In the genomic region with DNA sequence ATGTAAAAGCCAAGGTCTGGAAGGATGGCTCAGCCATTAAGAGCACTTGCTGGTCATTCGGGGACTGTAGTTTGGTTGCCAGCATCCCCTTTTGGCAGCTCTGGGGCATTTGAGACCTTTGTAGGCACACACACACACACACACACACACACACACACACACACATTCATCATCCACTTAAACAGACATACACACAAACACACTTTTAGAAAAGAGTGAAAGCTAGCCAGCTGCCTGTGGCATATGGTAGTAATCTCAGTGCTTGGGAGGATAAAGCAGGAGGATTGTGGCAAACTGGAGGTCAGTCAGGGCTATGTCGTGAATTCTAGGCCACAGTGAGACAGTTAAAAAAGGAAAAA, we compare ENCODE assay signal across 8 mouse cellular contexts. TPM values are rescaled to one million over a fixed set of nuclear protein-coding genes. Genes with fewer than 3 reads are reported as not detected.
DNase-seq lines count a peak whose midpoint lies in the region; ATAC-seq and TF ChIP-seq lines count a peak whose summit lies in the region.

No protein-coding gene starts in this region.

- H3K36me3 ChIP-seq in embryonic facial prominence, embryonic 12.5 days = no peaks in the 10 kb centered on the region
- H3K36me3 ChIP-seq in limb, embryonic 10.5 days = no peaks in the 10 kb centered on the region; the same call in 1 of the 2 replicates

- peaks cover 24% of the 10 kb centered on the region for H3K4me1 ChIP-seq in embryonic facial prominence, embryonic 12.5 days
- peaks cover 27% of the 10 kb centered on the region for H3K4me1 ChIP-seq in limb, embryonic 10.5 days
- H3K4me1 ChIP-seq in olfactory bulb, adult 2 months (ENCODE audit: control insufficient read depth, insufficient read depth, low read length) = peaks cover 8% of the 10 kb centered on the region

- H3K27me3 ChIP-seq in embryonic facial prominence, embryonic 12.5 days = no peaks in the 10 kb centered on the region
- H3K27me3 ChIP-seq in limb, embryonic 10.5 days (ENCODE audit: low read depth, poor library complexity, severe bottlenecking) = no peaks in the 10 kb centered on the region

- peak overlapping the region; percentile 90 for H3K27ac ChIP-seq in left cerebral cortex, adult 2 months
- H3K27ac ChIP-seq in embryonic facial prominence, embryonic 12.5 days = peak overlapping the region; percentile 90
- peak overlapping the region; percentile 89 for H3K27ac ChIP-seq in limb, embryonic 10.5 days
- peak overlapping the region; percentile 80 for H3K27ac ChIP-seq in olfactory bulb, adult 2 months (ENCODE audit: insufficient read depth, low read depth, low read length)

- H3K9me3 ChIP-seq in embryonic facial prominence, embryonic 12.5 days = no peaks in the 10 kb centered on the region
- no peaks in the 10 kb centered on the region for H3K9me3 ChIP-seq in limb, embryonic 10.5 days (replicated peaks)

- peak overlapping the region; percentile 66 for H3K9ac ChIP-seq in embryonic facial prominence, embryonic 12.5 days

- no peak for TF ChIP-seq POLR2A in olfactory bulb, adult 2 months (IDR thresholded peaks at IDR 0.05; ENCODE audit: insufficient read depth, low read depth, low read length)

- DNase-seq in left cerebral cortex, adult 2 months (ENCODE audit: extremely low spot score in 1 of 2, low spot score in 2 of 2) = no peak
- DNase-seq in left cerebral cortex, postnatal 10 days (ENCODE audit: extremely low spot score in 1 of 2, low spot score in 2 of 2) = no peak
- DNase-seq in limb, embryonic 10.5 days (ENCODE audit: low spot score) = peak; percentile 40
- DNase-seq in natural killer cell, adult 2 months (ENCODE audit: low spot score in 2 of 2) = no peak
- DNase-seq in adrenal gland, adult 18-20 months (ENCODE audit: low spot score in 2 of 2) = no peak
- DNase-seq in urinary bladder, adult 18-20 months (ENCODE audit: low spot score in 2 of 2) = no peak

- no peak for TF ChIP-seq CTCF in left cerebral cortex, adult 2 months (IDR thresholded peaks at IDR 0.05)
- no peak for TF ChIP-seq CTCF in olfactory bulb, adult 2 months (IDR thresholded peaks at IDR 0.05; ENCODE audit: insufficient read depth, low read depth, low read length)

- H3K4me2 ChIP-seq in embryonic facial prominence, embryonic 12.5 days (replicated peaks) = peak overlapping the region; percentile 78

- 31% methylated on average over 2 of the region's 2 CpGs for whole genome bisulfite sequencing in embryonic facial prominence, embryonic 12.5 days
- WGBS in limb, embryonic 10.5 days = 36% methylated on average over 2 of the region's 2 CpGs
- WGBS in olfactory bulb, adult 2 months = 31% methylated on average over 2 of the region's 2 CpGs

- peak overlapping the region; percentile 97 for H3K4me3 ChIP-seq in left cerebral cortex, adult 2 months
- H3K4me3 ChIP-seq in embryonic facial prominence, embryonic 12.5 days = peak overlapping the region; percentile 97
- peak overlapping the region; percentile 88 for H3K4me3 ChIP-seq in limb, embryonic 10.5 days
- peak overlapping the region; percentile 62; the same call in 1 of the 2 replicates for H3K4me3 ChIP-seq in olfactory bulb, adult 2 months (ENCODE audit: insufficient read depth, low read depth, low read length)

- intact Hi-C loops in left cerebral cortex, adult 2 months (cut with DNase I) = no loop called here
- intact Hi-C loops in left cerebral cortex, postnatal 10 days (cut with DNase I) = no loop called here

- ATAC-seq in embryonic facial prominence, embryonic 12.5 days (ENCODE audit: insufficient number of reproducible peaks, insufficient read depth, low FRiP score, low TSS enrichment) = no peak

RNA-seq across cellular contexts. Expression of a gene that starts 0.8 kb away (rescaled TPM):
- 100 to 1,000 TPM; 135 to 147 TPM for total RNA-seq in left cerebral cortex, adult 2 months (2021)
- total RNA-seq in left cerebral cortex, postnatal 10 days (2021) = 10 to 100 TPM; 81.3 to 82.9 TPM
- 49.3 and 53.0 TPM in 2 replicates for polyA plus RNA-seq in embryonic facial prominence, embryonic 12.5 days (2016; fragmentation: Nextera tagmentation; extraction: Ambion mirVana)
- polyA plus RNA-seq in limb, embryonic 10.5 days (2016; fragmentation: Nextera tagmentation; extraction: Ambion mirVana) = 47.9 and 52.7 TPM in 2 replicates
- polyA plus RNA-seq in olfactory bulb, adult 2 months (2012; ENCODE audit: insufficient read depth, insufficient read length, low replicate concordance, missing spikeins) = not detected in 2 replicates
- 10 to 100 TPM; 59.1 to 83.8 TPM for total RNA-seq in adrenal gland, adult 18-20 months (2021)

RNA-seq across cellular contexts. Expression of a gene that starts 49.6 kb away (rescaled TPM):
- total RNA-seq in left cerebral cortex, adult 2 months (2021) = 1 to 10 TPM; 7.4 to 8.2 TPM
- 1 to 10 TPM; 6.3 to 6.7 TPM for total RNA-seq in left cerebral cortex, postnatal 10 days (2021)
- polyA plus RNA-seq in embryonic facial prominence, embryonic 12.5 days (2016; fragmentation: Nextera tagmentation; extraction: Ambion mirVana) = 6.0 TPM in 2 replicates
- polyA plus RNA-seq in limb, embryonic 10.5 days (2016; fragmentation: Nextera tagmentation; extraction: Ambion mirVana) = 12.9 and 13.1 TPM in 2 replicates
- not detected in 2 replicates for polyA plus RNA-seq in olfactory bulb, adult 2 months (2012; ENCODE audit: insufficient read depth, insufficient read length, low replicate concordance, missing spikeins)
- total RNA-seq in adrenal gland, adult 18-20 months (2021) = 10 to 100 TPM; 17.1 to 19.4 TPM

RNA-seq across cellular contexts. Expression of a gene that starts 49.8 kb away (rescaled TPM):
- 100 to 1,000 TPM; 767 to 781 TPM for total RNA-seq in left cerebral cortex, adult 2 months (2021)
- 100 to 1,000 TPM; 499 to 505 TPM for total RNA-seq in left cerebral cortex, postnatal 10 days (2021)
- polyA plus RNA-seq in embryonic facial prominence, embryonic 12.5 days (2016; fragmentation: Nextera tagmentation; extraction: Ambion mirVana) = 26.2 and 28.5 TPM in 2 replicates
- polyA plus RNA-seq in limb, embryonic 10.5 days (2016; fragmentation: Nextera tagmentation; extraction: Ambion mirVana) = 3.2 and 4.9 TPM in 2 replicates
- not detected in 2 replicates for polyA plus RNA-seq in olfactory bulb, adult 2 months (2012; ENCODE audit: insufficient read depth, insufficient read length, low replicate concordance, missing spikeins)
- total RNA-seq in adrenal gland, adult 18-20 months (2021) = 10 to 100 TPM; 44.4 to 67.4 TPM

RNA-seq across cellular contexts. Expression of a gene that starts 52.5 kb away (rescaled TPM):
- total RNA-seq in left cerebral cortex, adult 2 months (2021) = 10 to 100 TPM; 44.8 to 48.9 TPM
- 10 to 100 TPM; 55.9 to 56.2 TPM for total RNA-seq in left cerebral cortex, postnatal 10 days (2021)
- polyA plus RNA-seq in embryonic facial prominence, embryonic 12.5 days (2016; fragmentation: Nextera tagmentation; extraction: Ambion mirVana) = 157 and 164 TPM in 2 replicates
- polyA plus RNA-seq in limb, embryonic 10.5 days (2016; fragmentation: Nextera tagmentation; extraction: Ambion mirVana) = 196 and 215 TPM in 2 replicates
- polyA plus RNA-seq in olfactory bulb, adult 2 months (2012; ENCODE audit: insufficient read depth, insufficient read length, low replicate concordance, missing spikeins) = not detected in 2 replicates
- total RNA-seq in adrenal gland, adult 18-20 months (2021) = 10 to 100 TPM; 65.4 to 93.6 TPM

Comparison
In these comparisons a context has a peak if more than half of its experiments do, and no peak if none do; other contexts are left out.
1. RNA of a gene that starts 49.8 kb away (total RNA-seq): 767 to 781 TPM in left cerebral cortex, adult 2 months and 499 to 505 TPM in left cerebral cortex, postnatal 10 days; 44.4 to 67.4 TPM in adrenal gland, adult 18-20 months; every median in the first group is over 4 times any median in the second.
2. Peak in every context shown above with its lines, with median percentiles within 50 percentile points of each other: H3K27ac ChIP-seq and H3K4me3 ChIP-seq.